Mouse (Mus musculus) embryonic fibroblast, embryonic 13.5 days (primary cell): ENCODE data around the gene Aff3. TPM values are rescaled to one million over a fixed set of nuclear protein-coding genes. Genes with fewer than 3 reads are reported as not detected.

Experiments
- H3K27ac ChIP-seq: 2 replicates; pipeline ENCODE4 v1.5.1; 2012; ENCODE audit warnings: low read length, control low read depth, inconsistent platforms; ENCODE audit not compliant: insufficient read depth
- H3K4me1 ChIP-seq: 2 replicates; pipeline ENCODE4 v1.6.1; 2011; ENCODE audit warnings: low read length; ENCODE audit not compliant: control insufficient read depth, insufficient read depth
- H3K4me3 ChIP-seq: 2 replicates; pipeline ENCODE4 v1.5.1; 2011; ENCODE audit warnings: mild to moderate bottlenecking, control low read depth, low read length; ENCODE audit not compliant: insufficient read depth
- CTCF ChIP-seq: IDR thresholded peaks from 2 replicates; pipeline ENCODE4 v1.5.1; 2011; ENCODE audit warnings: mild to moderate bottlenecking, control low read depth, low read length, moderate library complexity, borderline replicate concordance; ENCODE audit not compliant: insufficient read depth
- POLR2A ChIP-seq: IDR thresholded peaks from 2 replicates; pipeline ENCODE4 v1.6.1; 2011; ENCODE audit warnings: low read depth, mild to moderate bottlenecking, control low read depth, low read length, moderate library complexity
- polyA plus RNA-seq: library from polyadenylated mRNA; stranded (reverse); fragments of >200 nt; gene quantifications from 2 replicates; pipeline ENCODE4 v1.2.4, GENCODE M21; 2011; ENCODE audit warnings: low read depth; ENCODE audit not compliant: missing spikeins, insufficient read length

Aff3 gene
- polyA plus RNA-seq, 1 experiment: 20.0 TPM

GRCm38 (mm10) chr1:38503431-38504089 is 161.2 kb downstream of the Aff3 start:
- TF ChIP-seq POLR2A: no peak
- no peak for TF ChIP-seq CTCF
- no peak overlapping the region for H3K27ac ChIP-seq
- H3K4me3 ChIP-seq: no peak overlapping the region
- no peaks in the 10 kb centered on the region for H3K4me1 ChIP-seq

- TF ChIP-seq POLR2A (no peak), CTCF (no peak)
- no peaks in the 10 kb centered on the region for H3K4me1 ChIP-seq
- no peak overlapping the region for H3K4me3 ChIP-seq
- H3K27ac ChIP-seq: no peak overlapping the region
Observed at GRCm38 (mm10) chr1:38502797-38503196, 162.0 kb downstream of the Aff3 start.

- H3K4me3 ChIP-seq: no peak overlapping the region
- TF ChIP-seq POLR2A: no peak
- TF ChIP-seq CTCF: no peak
- H3K4me1 ChIP-seq: no peaks in the 10 kb centered on the region
- no peak overlapping the region for H3K27ac ChIP-seq
Observed at GRCm38 (mm10) chr1:38501231-38501630, 163.5 kb downstream of the Aff3 start.

GRCm38 (mm10) chr1:38499500-38499899 is 165.3 kb downstream of the Aff3 start:
- no peak for TF ChIP-seq POLR2A
- no peak for TF ChIP-seq CTCF
- Histone ChIP-seq H3K4me1 (no peaks in the 10 kb centered on the region), H3K27ac (no peak overlapping the region), H3K4me3 (no peak overlapping the region)

GRCm38 (mm10) chr1:38497576-38497975 is 167.2 kb downstream of the Aff3 start:
- Histone ChIP-seq H3K4me1 (no peaks in the 10 kb centered on the region), H3K4me3 (no peak overlapping the region), H3K27ac (no peak overlapping the region)
- TF ChIP-seq CTCF: no peak
- TF ChIP-seq POLR2A: no peak

GRCm38 (mm10) chr1:38496886-38497528 is 167.7 kb downstream of the Aff3 start:
- TF ChIP-seq POLR2A (no peak), CTCF (no peak)
- Histone ChIP-seq H3K27ac (no peak overlapping the region), H3K4me1 (no peaks in the 10 kb centered on the region), H3K4me3 (no peak overlapping the region)

- TF ChIP-seq POLR2A (no peak), CTCF (no peak)
- no peak overlapping the region for H3K4me3 ChIP-seq
- H3K27ac ChIP-seq: no peak overlapping the region
- H3K4me1 ChIP-seq: no peaks in the 10 kb centered on the region
Observed at GRCm38 (mm10) chr1:38495284-38495683, 169.5 kb downstream of the Aff3 start.

- no peak for TF ChIP-seq CTCF
- TF ChIP-seq POLR2A: no peak
- Histone ChIP-seq H3K4me3 (no peak overlapping the region), H3K4me1 (no peaks in the 10 kb centered on the region), H3K27ac (no peak overlapping the region)
Observed at GRCm38 (mm10) chr1:38489733-38490132, 175.0 kb downstream of the Aff3 start.

GRCm38 (mm10) chr1:38488667-38489210 is 176.0 kb downstream of the Aff3 start:
- no peaks in the 10 kb centered on the region for H3K4me1 ChIP-seq
- H3K4me3 ChIP-seq: no peak overlapping the region
- H3K27ac ChIP-seq: no peak overlapping the region
- TF ChIP-seq CTCF: no peak
- no peak for TF ChIP-seq POLR2A

GRCm38 (mm10) chr1:38487884-38488283 is 176.9 kb downstream of the Aff3 start:
- TF ChIP-seq CTCF: no peak
- Histone ChIP-seq H3K4me1 (no peaks in the 10 kb centered on the region), H3K4me3 (no peak overlapping the region), H3K27ac (no peak overlapping the region)
